Mouse (Mus musculus): ENCODE measurements around the gene Slc1a4. TPM values are rescaled to one million over a fixed set of nuclear protein-coding genes. Genes with fewer than 3 reads are reported as not detected.

Gene Slc1a4
- polyA plus RNA-seq, 1 experiment from 2014 or later: 10.1 TPM

DNA sequence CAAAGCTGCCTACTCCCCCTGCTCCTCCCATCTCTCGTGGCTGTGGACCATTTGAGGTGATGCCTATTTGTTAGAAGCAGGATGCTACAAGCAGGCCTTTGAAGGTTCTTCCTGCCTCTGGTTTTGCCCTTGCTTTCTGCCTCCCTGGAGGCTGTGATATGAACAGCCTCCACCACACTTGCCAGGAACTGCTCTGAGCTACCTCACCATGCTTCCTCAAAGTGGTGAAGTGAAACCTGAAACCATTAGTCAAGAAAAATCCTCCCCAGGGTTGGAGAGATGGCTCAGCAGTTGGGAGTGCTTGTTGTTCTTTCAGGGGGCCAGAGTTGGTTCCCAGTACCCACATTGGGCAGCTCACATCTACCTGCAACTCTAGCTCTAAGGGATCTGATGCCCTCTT, 9.1 kb upstream of the Slc1a4 start:
- WGBS: 38% methylated on average over 1 of the region's 1 CpGs
- H3K36me3 ChIP-seq: no peaks in the 10 kb centered on the region
- H3K4me2 ChIP-seq: no peak overlapping the region
- H3K27me3 ChIP-seq: no peaks in the 10 kb centered on the region
- H3K4me1 ChIP-seq: no peaks in the 10 kb centered on the region
- no peak overlapping the region for H3K9ac ChIP-seq
- H3K4me3 ChIP-seq (replicated peaks): no peak overlapping the region
- no peak overlapping the region for H3K27ac ChIP-seq
- no peak for ATAC-seq (replicated peaks; ENCODE audit: low FRiP score)
- H3K9me3 ChIP-seq (replicated peaks): no peaks in the 10 kb centered on the region

DNA sequence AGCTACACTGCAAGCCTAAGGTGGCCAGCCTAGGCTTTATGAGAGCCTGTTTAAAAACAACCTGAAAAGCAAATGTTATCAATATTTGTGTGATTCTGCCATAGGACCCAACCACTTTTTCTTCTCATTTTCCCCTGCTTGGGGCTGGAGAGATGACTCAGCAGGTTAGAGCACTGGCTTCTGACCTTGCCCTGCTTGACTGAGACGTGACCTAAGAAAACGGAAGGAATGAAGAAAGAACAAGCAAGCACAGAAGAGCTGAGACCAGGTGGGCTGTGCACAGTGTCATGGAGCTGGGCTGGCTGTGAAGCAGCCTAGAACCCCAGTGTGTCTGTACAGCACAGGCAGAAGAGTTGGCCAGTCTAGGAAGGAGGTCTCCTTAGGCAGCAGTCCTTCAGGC, 6.2 kb upstream of the Slc1a4 start:
- H3K4me3 ChIP-seq (replicated peaks): no peak overlapping the region
- 0 out of 2 replicates have a peak, but pooled peaks cover under 1% of the 10 kb centered on the region for H3K4me1 ChIP-seq
- no peaks in the 10 kb centered on the region for H3K27me3 ChIP-seq
- H3K36me3 ChIP-seq: no peaks in the 10 kb centered on the region
- WGBS: 43% methylated on average over 2 of the region's 2 CpGs
- H3K9me3 ChIP-seq (replicated peaks): no peaks in the 10 kb centered on the region
- no peak overlapping the region for H3K27ac ChIP-seq
- no peak overlapping the region for H3K9ac ChIP-seq
- ATAC-seq (replicated peaks; ENCODE audit: low FRiP score): no peak
- no peak overlapping the region for H3K4me2 ChIP-seq

DNA sequence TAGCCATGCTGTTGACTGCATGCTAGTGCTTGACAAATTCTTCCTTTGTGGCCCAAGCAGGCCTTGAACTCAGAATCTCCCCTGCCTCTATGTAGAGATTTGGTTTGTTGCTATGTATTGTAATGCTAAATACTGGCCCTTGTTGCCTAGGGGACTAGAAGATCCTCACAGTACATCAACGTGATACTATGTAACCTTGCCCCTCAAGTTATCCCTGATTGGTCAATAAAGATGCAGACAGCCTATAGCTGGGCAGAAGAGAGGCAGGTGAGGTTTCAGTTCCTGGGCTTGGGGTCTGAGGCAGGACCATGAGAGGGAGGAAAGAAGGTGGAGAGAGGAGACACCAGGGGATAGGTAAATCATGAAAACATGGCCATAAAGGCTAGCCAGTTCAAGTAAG, 1.8 kb upstream of the Slc1a4 start:
- Histone ChIP-seq H3K9ac (no peak overlapping the region), H3K4me2 (no peak overlapping the region), H3K27me3 (no peaks in the 10 kb centered on the region), H3K4me1 (peaks cover 28% of the 10 kb centered on the region), H3K36me3 (no peaks in the 10 kb centered on the region), H3K9me3 (replicated peaks) (no peaks in the 10 kb centered on the region), H3K4me3 (replicated peaks) (no peak overlapping the region), H3K27ac (no peak overlapping the region)
- 27% methylated on average over 1 of the region's 1 CpGs for WGBS
- no peak for ATAC-seq (replicated peaks; ENCODE audit: low FRiP score)

DNA sequence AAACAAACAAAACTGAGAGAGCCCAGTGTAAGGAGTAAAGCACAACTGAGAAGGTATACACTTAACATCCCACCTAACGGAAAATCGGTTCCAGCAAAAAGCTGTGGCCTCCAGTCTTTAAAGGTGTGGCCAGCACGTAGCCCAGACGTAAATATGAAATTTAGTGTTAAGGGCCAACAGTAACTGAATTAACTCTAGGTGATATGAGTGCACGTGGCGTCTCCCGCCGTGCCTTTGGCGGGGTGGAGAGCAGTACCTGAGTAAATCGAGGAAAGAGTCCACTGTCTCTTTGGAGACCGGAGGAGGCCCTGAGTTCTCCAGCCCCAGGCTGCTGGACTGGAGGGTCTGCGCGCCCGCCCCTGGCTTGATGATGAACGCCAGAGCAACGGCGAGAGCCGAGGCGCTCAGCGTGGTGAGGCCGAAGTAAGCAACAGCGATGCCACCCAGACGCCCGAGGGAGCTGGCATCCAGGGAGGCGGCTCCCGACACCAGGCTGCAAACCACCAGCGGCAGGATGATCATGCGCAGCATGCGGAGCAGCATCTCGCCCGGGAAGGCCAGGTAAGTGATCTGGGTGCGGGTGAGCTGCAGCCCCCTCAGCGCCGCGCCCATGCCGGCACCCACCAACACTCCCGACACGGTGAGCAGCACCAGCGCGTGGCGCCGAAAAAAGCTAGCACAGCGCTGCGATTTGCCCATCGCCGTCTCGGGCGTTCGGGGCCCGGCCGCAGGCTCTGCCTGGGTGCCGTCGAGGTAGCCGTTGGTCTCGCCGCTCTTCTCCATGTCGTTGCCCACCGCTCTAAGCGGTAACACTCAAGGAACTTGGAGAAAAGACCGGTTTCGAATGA, 599 bp downstream of the Slc1a4 start:
- peak; percentile 14 for ATAC-seq (replicated peaks; ENCODE audit: low FRiP score)
- Histone ChIP-seq H3K36me3 (no peaks in the 10 kb centered on the region), H3K4me2 (peak overlapping the region; percentile 100), H3K4me3 (replicated peaks) (peak overlapping the region; percentile 69), H3K9me3 (replicated peaks) (no peaks in the 10 kb centered on the region), H3K27me3 (no peaks in the 10 kb centered on the region), H3K27ac (peak overlapping the region; percentile 82), H3K4me1 (peaks cover 28% of the 10 kb centered on the region), H3K9ac (peak overlapping the region; percentile 68)
- 2% methylated on average over 61 of the region's 61 CpGs for WGBS

DNA sequence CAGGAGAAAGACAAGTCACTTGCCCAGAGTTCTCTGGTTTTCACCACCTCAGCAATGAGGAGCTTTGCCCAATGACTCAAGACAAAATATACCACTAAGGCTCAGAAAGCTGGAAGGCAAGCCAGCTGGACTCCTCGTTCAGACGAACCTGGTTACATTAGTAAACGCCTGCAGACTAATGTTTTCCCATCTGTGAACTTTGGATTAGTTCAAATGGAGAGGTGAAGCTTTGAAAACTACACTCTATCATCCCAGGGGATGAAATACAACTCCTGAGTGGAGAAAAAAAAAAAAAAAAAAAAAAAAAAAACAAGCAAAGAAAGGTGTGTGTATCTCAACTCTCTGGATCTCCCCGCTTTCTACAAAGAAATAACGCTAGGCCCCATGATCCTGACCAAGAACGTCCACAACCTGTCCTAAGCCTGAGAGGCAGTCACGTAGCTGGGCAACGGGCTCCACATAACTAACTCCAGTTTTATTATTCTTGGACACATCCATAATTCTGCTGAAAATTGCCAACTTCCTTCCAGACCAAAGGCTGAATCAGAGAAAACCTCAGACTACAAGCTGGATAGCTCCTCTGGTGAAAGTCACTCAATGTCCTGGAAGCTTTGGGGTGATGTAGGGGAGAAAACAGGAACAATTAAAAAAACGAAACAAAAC, 1.4 kb downstream of the Slc1a4 start:
- WGBS: 39% methylated on average over 9 of the region's 9 CpGs
- H3K9ac ChIP-seq: peak overlapping the region; percentile 68; the same call in 1 of the 2 replicates
- no peaks in the 10 kb centered on the region for H3K9me3 ChIP-seq (replicated peaks)
- H3K36me3 ChIP-seq: no peaks in the 10 kb centered on the region
- peak overlapping the region; percentile 69 for H3K4me3 ChIP-seq (replicated peaks)
- H3K4me2 ChIP-seq: peak overlapping the region; percentile 100
- H3K4me1 ChIP-seq: peaks cover 28% of the 10 kb centered on the region
- no peaks in the 10 kb centered on the region for H3K27me3 ChIP-seq
- no peak overlapping the region for H3K27ac ChIP-seq
- ATAC-seq (replicated peaks; ENCODE audit: low FRiP score): no peak

DNA sequence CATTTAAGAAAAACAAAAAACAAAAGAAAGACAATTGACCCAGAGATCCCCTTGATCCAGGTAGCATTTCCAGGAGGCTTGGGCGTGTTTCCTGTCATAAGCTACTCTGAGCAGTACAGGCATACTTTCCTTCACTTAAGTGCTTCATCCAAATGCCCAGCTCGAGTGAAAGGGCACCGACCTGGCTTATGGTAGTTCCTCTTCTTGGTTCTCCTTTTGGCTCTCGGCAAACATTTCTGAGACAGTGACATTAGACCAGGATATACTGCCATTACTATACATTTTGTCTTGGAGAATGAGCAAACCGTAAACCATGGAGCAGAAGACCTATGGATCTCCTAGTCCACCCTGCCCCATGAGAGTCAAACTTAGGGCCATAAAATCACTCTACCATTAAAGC, 2.8 kb downstream of the Slc1a4 start:
- no peak overlapping the region for H3K27ac ChIP-seq
- no peak for ATAC-seq (replicated peaks; ENCODE audit: low FRiP score)
- 82% methylated on average over 5 of the region's 5 CpGs for WGBS
- H3K36me3 ChIP-seq: no peaks in the 10 kb centered on the region
- H3K9ac ChIP-seq: no peak overlapping the region
- no peaks in the 10 kb centered on the region for H3K9me3 ChIP-seq (replicated peaks)
- no peak overlapping the region for H3K4me2 ChIP-seq
- no peak overlapping the region for H3K4me3 ChIP-seq (replicated peaks)
- peaks cover 28% of the 10 kb centered on the region for H3K4me1 ChIP-seq
- H3K27me3 ChIP-seq: no peaks in the 10 kb centered on the region

DNA sequence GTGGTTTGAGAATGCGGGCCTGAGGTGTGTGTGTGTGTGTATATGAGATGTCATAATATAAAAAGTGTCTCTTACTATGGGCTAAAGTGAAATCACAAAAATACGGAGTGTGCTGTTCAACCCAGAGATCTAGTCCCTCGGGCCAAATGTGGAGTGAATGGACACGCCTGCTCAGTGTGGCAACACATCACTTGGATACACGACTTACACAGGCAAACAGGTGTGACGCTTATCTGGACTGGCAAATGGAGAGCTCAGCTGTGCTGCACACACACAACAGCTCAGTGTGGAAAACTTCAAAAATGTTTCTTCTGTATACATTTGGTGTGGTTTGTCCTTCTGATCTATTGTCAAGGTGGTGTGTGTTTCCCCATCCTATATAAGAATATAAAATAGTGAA, 3.7 kb downstream of the Slc1a4 start:
- no peaks in the 10 kb centered on the region for H3K36me3 ChIP-seq
- H3K9me3 ChIP-seq (replicated peaks): no peaks in the 10 kb centered on the region
- no peak overlapping the region for H3K4me3 ChIP-seq (replicated peaks)
- ATAC-seq (replicated peaks; ENCODE audit: low FRiP score): no peak
- WGBS: 83% methylated on average over 6 of the region's 6 CpGs
- H3K9ac ChIP-seq: no peak overlapping the region
- no peak overlapping the region for H3K4me2 ChIP-seq
- no peak overlapping the region for H3K27ac ChIP-seq
- no peaks in the 10 kb centered on the region for H3K27me3 ChIP-seq
- H3K4me1 ChIP-seq: peaks cover 28% of the 10 kb centered on the region

DNA sequence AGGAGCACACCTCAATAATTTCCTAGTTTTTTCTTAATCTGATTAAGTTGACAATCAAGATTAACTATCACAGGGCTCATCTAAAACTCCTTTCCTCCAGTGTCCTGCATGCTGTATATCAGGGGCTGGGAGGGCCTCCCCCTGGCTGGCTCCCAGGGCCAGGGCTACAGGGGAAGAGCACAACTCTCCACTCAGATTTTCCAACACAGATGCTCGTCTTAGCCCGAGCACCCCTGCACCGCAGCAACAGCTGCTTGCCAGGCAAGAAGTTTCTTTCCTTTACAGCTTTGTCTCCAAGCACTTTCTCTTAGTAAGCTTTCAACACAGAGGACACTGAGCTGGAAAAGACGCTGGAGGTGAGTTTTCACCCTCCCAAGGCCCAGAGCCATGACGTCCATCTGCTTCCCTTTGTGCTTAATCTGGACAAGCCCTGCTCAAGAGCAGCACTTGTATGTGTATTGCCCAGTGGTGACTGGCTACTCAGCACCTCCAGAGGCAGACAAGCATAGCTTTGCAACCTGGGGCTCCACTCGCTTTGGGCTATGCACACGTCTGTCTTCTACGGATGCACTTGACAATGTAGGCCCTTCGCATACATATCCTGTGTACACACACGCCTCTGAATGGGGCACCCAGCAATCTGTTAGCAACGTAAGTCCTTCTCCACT, 6.1 kb downstream of the Slc1a4 start:
- H3K4me2 ChIP-seq: no peak overlapping the region
- 75% methylated on average over 11 of the region's 11 CpGs for WGBS
- H3K27me3 ChIP-seq: no peaks in the 10 kb centered on the region
- H3K9me3 ChIP-seq (replicated peaks): no peaks in the 10 kb centered on the region
- no peak overlapping the region for H3K27ac ChIP-seq
- no peaks in the 10 kb centered on the region for H3K36me3 ChIP-seq
- peaks cover 16% of the 10 kb centered on the region for H3K4me1 ChIP-seq
- no peak overlapping the region for H3K9ac ChIP-seq
- H3K4me3 ChIP-seq (replicated peaks): no peak overlapping the region
- no peak for ATAC-seq (replicated peaks; ENCODE audit: low FRiP score)

DNA sequence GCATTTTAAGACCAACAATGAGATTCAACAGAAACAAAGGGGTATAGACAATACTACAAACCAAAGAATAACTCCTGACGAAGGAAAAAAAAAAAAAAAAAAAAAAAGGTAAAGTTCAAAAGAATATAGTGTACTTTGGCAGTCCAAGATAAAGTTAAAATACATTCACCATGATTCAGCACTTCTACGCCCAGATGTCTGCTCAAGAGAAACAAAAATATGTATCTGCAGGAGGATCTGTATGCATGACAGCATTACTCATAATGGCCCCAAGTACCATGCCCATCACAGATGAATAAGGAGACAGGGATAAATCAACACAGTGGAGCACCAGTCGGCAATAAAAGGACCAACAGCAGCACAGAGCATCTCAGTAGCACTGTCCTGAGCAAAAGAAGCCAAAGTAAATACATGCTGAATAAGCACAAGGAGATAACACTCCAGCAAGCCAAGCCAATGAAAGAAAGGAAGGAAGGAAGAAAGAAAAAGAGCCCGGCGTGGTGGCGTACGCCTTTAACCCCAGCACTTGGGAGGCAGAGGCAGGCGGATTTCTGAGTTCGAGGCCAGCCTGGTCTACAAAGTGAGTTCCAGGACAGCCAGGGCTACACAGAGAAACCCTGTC, 7.3 kb downstream of the Slc1a4 start:
- Histone ChIP-seq H3K36me3 (no peaks in the 10 kb centered on the region), H3K4me3 (replicated peaks) (no peak overlapping the region), H3K4me2 (no peak overlapping the region), H3K27me3 (no peaks in the 10 kb centered on the region), H3K27ac (no peak overlapping the region), H3K9me3 (replicated peaks) (no peaks in the 10 kb centered on the region), H3K9ac (no peak overlapping the region), H3K4me1 (peaks cover 5% of the 10 kb centered on the region; the same call in 1 of the 2 replicates)
- WGBS: 84% methylated on average over 9 of the region's 9 CpGs
- no peak for ATAC-seq (replicated peaks; ENCODE audit: low FRiP score)

DNA sequence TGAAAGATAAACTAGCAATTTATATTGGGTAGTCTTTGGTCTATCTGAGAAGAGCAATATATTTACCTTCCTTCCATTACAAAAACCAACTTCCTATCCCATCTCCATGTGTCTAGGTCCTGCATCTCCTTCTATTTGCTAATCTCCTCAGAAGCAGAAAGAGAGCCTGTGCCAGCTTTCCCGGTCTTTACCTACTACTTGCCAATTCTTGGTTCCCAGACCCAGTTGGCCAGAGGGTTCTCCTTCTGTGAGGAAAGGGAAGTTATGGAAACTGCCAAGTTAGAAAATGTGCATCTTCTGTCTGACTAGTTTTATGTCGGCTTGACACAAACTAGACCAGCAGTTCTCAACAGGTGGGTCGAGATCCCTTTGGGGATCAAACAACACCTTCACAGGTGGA, 8.5 kb downstream of the Slc1a4 start:
- Histone ChIP-seq H3K9me3 (replicated peaks) (no peaks in the 10 kb centered on the region), H3K27ac (no peak overlapping the region), H3K4me1 (no peaks in the 10 kb centered on the region), H3K4me3 (replicated peaks) (no peak overlapping the region), H3K27me3 (no peaks in the 10 kb centered on the region), H3K9ac (no peak overlapping the region), H3K4me2 (no peak overlapping the region), H3K36me3 (no peaks in the 10 kb centered on the region)
- 91% methylated on average over 3 of the region's 3 CpGs for WGBS
- ATAC-seq (replicated peaks; ENCODE audit: low FRiP score): no peak

DNA sequence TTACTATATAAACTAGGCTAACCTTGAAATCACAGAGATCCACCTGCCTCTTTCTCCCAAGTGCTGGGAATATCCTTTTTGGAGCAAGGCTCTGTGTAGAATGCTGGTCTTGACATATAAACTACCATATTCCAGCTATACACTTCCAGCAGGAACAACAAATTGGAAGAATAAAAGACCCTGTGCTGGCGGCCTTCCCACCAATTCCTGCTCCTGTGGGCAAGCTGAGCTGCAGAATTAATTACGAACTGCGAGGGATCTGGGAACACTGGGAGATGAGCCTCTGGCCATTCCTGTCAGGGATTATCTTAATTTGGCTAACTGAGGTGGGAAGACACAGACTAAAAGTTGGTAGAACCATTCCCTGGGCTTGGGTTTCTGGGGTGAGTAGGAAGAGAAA, 10.1 kb downstream of the Slc1a4 start:
- H3K9me3 ChIP-seq (replicated peaks): no peaks in the 10 kb centered on the region
- H3K27me3 ChIP-seq: no peaks in the 10 kb centered on the region
- ATAC-seq (replicated peaks; ENCODE audit: low FRiP score): no peak
- no peak overlapping the region for H3K9ac ChIP-seq
- no peak overlapping the region for H3K4me3 ChIP-seq (replicated peaks)
- H3K27ac ChIP-seq: no peak overlapping the region
- no peaks in the 10 kb centered on the region for H3K36me3 ChIP-seq
- WGBS: 88% methylated on average over 3 of the region's 3 CpGs
- no peaks in the 10 kb centered on the region for H3K4me1 ChIP-seq
- no peak overlapping the region for H3K4me2 ChIP-seq

DNA sequence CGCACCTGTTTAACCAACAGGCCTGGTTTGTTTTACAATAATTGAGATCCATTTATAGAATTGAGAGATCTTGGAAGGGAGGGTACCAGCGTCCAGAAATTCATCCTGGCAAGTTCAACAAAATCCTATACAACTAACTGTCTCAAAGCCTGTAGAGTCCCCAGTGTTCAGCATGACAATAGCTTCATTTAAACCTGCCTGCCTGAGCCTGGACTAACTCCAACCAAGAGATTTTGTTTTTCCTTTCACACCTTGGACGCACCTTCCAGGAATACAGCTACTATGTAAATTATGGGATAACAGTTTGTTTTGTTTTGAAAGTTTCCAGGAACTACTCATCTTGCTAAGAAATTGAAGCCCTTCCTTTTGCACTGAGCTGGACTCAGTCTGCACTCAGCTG, 11.9 kb downstream of the Slc1a4 start:
- Histone ChIP-seq H3K27me3 (no peaks in the 10 kb centered on the region), H3K4me1 (no peaks in the 10 kb centered on the region), H3K27ac (no peak overlapping the region), H3K36me3 (no peaks in the 10 kb centered on the region), H3K4me3 (replicated peaks) (no peak overlapping the region), H3K9me3 (replicated peaks) (no peaks in the 10 kb centered on the region), H3K4me2 (no peak overlapping the region), H3K9ac (no peak overlapping the region)
- 80% methylated on average over 3 of the region's 3 CpGs for WGBS
- no peak for ATAC-seq (replicated peaks; ENCODE audit: low FRiP score)

All from kidney, embryonic 15.5 days (tissue).